ENCODE assay signal across 8 mouse cellular contexts in the genomic region with DNA sequence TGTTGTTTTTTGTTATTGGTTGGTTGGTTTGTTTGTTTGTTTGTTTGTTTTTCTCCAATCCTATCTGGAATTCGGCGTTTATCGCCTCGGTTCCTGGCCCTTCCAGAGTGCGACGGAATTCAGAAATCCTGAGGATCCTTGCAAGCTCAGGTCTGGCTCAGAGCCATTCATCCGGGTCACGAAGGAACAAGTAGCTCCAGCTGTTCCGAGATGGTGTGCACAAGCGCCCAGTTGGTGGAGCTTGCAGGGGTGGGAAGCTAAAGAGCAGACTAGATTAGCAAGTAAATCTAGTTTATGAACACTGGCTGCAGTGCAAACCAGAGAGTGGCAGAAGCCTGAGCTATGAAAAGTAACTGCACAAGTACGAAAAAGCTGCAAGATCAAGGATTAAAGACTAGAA. TPM values are rescaled to one million over a fixed set of nuclear protein-coding genes. Genes with fewer than 3 reads are reported as not detected.
DNase-seq lines count a peak whose midpoint lies in the region; ATAC-seq and TF ChIP-seq lines count a peak whose summit lies in the region.

No protein-coding gene starts in this region.

- H3K4me2 ChIP-seq in forebrain, embryonic 15.5 days (replicated peaks) = peak overlapping the region; percentile 58
- peak overlapping the region; percentile 53 for H3K4me2 ChIP-seq in lung, embryonic 16.5 days (ENCODE audit: low read depth, low read length)

- no peak for TF ChIP-seq CTCF in layer of hippocampus, adult 2 months (conservative IDR thresholded peaks at IDR 0.05)

- WGBS in forebrain, embryonic 15.5 days = under 1% methylated on average over 11 of the region's 11 CpGs
- under 1% methylated on average over 11 of the region's 11 CpGs for WGBS in lung, embryonic 16.5 days

- no peaks in the 10 kb centered on the region for H3K36me3 ChIP-seq in forebrain, embryonic 15.5 days
- H3K36me3 ChIP-seq in lung, embryonic 16.5 days (ENCODE audit: control insufficient read depth, insufficient read depth, low read length) = no peaks in the 10 kb centered on the region

- DNase-seq in MN1 (ENCODE audit: low spot score) = peak; percentile 90
- peak; percentile 64 for DNase-seq in cerebellum, adult 11-12 months
- DNase-seq in heart, postnatal 25 days (ENCODE audit: low spot score) = peak; percentile 73
- DNase-seq in layer of hippocampus, adult 2 months (ENCODE audit: low spot score in 2 of 2) = peak in 1 of 2 experiments; percentile 67
- DNase-seq in retina, postnatal 1 day = peak; percentile 80

- H3K4me1 ChIP-seq in forebrain, embryonic 15.5 days = peaks cover 23% of the 10 kb centered on the region
- H3K4me1 ChIP-seq in lung, embryonic 16.5 days (replicated peaks; ENCODE audit: control insufficient read depth, insufficient read depth, low read length) = peaks cover 12% of the 10 kb centered on the region; the same call in 1 of the 2 replicates

- no peaks in the 10 kb centered on the region for H3K9me3 ChIP-seq in forebrain, embryonic 15.5 days
- no peaks in the 10 kb centered on the region for H3K9me3 ChIP-seq in lung, embryonic 16.5 days (ENCODE audit: control insufficient read depth, low read length)

- intact Hi-C loops in heart, postnatal 25 days (cut with DNase I) = loop anchor here (2.0 to 5.0 kb wide), 5 partner anchors 26 to 849 kb away; no protein-coding TSS in a partner anchor

- ATAC-seq in forebrain, embryonic 15.5 days (replicated peaks) = no peak
- ATAC-seq in lung, embryonic 16.5 days (ENCODE audit: low read depth) = peak; percentile 66
- ATAC-seq in monocyte, adult 5-6 weeks (replicated peaks; ENCODE audit: insufficient number of reproducible peaks, low FRiP score, low TSS enrichment, poor library complexity, severe bottlenecking) = no peak

- no peak overlapping the region for H3K9ac ChIP-seq in forebrain, embryonic 15.5 days (replicated peaks)
- peak overlapping the region; percentile 64 for H3K9ac ChIP-seq in lung, embryonic 16.5 days (ENCODE audit: low read length)

- no peaks in the 10 kb centered on the region for H3K27me3 ChIP-seq in forebrain, embryonic 15.5 days
- H3K27me3 ChIP-seq in lung, embryonic 16.5 days (ENCODE audit: control insufficient read depth, insufficient read depth, low read depth, low read length) = no peaks in the 10 kb centered on the region

- H3K27ac ChIP-seq in forebrain, embryonic 15.5 days (replicated peaks) = 0 out of 2 replicates have a peak overlapping the region, but pooled peaks have one; percentile 4
- peak overlapping the region; percentile 68 for H3K27ac ChIP-seq in layer of hippocampus, adult 2 months
- peak overlapping the region; percentile 89 for H3K27ac ChIP-seq in lung, embryonic 16.5 days (ENCODE audit: low read length)

- peak overlapping the region; percentile 52 for H3K4me3 ChIP-seq in forebrain, embryonic 15.5 days
- H3K4me3 ChIP-seq in layer of hippocampus, adult 2 months = peak overlapping the region; percentile 55
- peak overlapping the region; percentile 47 for H3K4me3 ChIP-seq in lung, embryonic 16.5 days (ENCODE audit: low read length)

RNA-seq across cellular contexts. Expression of gene Trim27, which starts 6.2 kb away (rescaled TPM):
- 98.8 and 101 TPM in 2 replicates for polyA plus RNA-seq in forebrain, embryonic 15.5 days (2015; fragmentation: Nextera tagmentation; extraction: Ambion mirVana)
- total RNA-seq in heart, postnatal 25 days (2021) = 10 to 100 TPM; 18.8 to 19.0 TPM
- total RNA-seq in layer of hippocampus, adult 2 months (2021) = 10 to 100 TPM; 38.7 to 39.9 TPM
- 105 and 108 TPM in 2 replicates for polyA plus RNA-seq in lung, embryonic 16.5 days (2015; fragmentation: Nextera tagmentation; extraction: Ambion mirVana)
- 81.0 to 103 TPM (median 88.2 TPM) in 3 replicates for total RNA-seq in monocyte, adult 5-6 weeks (2017)

RNA-seq across cellular contexts. Expression of gene Olfr1368, which starts 27.4 kb away (rescaled TPM):
- not detected in 2 replicates for polyA plus RNA-seq in forebrain, embryonic 15.5 days (2015; fragmentation: Nextera tagmentation; extraction: Ambion mirVana)
- not detected for total RNA-seq in heart, postnatal 25 days (2021)
- total RNA-seq in layer of hippocampus, adult 2 months (2021) = not detected
- polyA plus RNA-seq in lung, embryonic 16.5 days (2015; fragmentation: Nextera tagmentation; extraction: Ambion mirVana) = not detected in 2 replicates
- not detected in 3 replicates for total RNA-seq in monocyte, adult 5-6 weeks (2017)

RNA-seq across cellular contexts. Expression of gene Olfr263, which starts 43.6 kb away (rescaled TPM):
- polyA plus RNA-seq in forebrain, embryonic 15.5 days (2015; fragmentation: Nextera tagmentation; extraction: Ambion mirVana) = not detected in 2 replicates
- not detected for total RNA-seq in heart, postnatal 25 days (2021)
- total RNA-seq in layer of hippocampus, adult 2 months (2021) = not detected
- polyA plus RNA-seq in lung, embryonic 16.5 days (2015; fragmentation: Nextera tagmentation; extraction: Ambion mirVana) = not detected in 2 replicates
- total RNA-seq in monocyte, adult 5-6 weeks (2017) = not detected in 3 replicates

Comparison
In these comparisons a context has a peak if more than half of its experiments do, and no peak if none do; other contexts are left out.
1. H3K27ac ChIP-seq: peak in every context shown above with its lines; median percentile 89 in lung, embryonic 16.5 days; 68 in layer of hippocampus, adult 2 months; 4 in forebrain, embryonic 15.5 days.